Mouse (Mus musculus): ENCODE measurements around the gene Plin5. TPM values are rescaled to one million over a fixed set of nuclear protein-coding genes. Genes with fewer than 3 reads are reported as not detected.
A peak's percentile ranks its signal among the peaks of the same experiment; 100 is the strongest.

Gene Plin5
- total RNA-seq, 1 experiment, result 1.4 TPM

- Histone ChIP-seq H3K4me1 (ENCODE audit: control insufficient read depth in 2 of 2, insufficient read depth in 2 of 2, low read length in 2 of 2, poor library complexity in 1 of 2) (peaks cover 0 to 14% of the 10 kb centered on the region in 2 experiments; a peak in 1 of 4 replicates), H3K27ac (ENCODE audit: insufficient read depth, low read depth, low read length, poor library complexity, severe bottlenecking) (no peak overlapping the region), H3K4me3 (ENCODE audit: insufficient read depth in 1 of 2, low read depth in 1 of 2, low read length in 2 of 2, poor library complexity in 1 of 2, severe bottlenecking in 1 of 2) (peak overlapping the region; percentile 36 to 39; a peak in 2 of 4 replicates), H3K9ac (ENCODE audit: insufficient read depth, low read depth, low read length, poor library complexity, severe bottlenecking) (no peak overlapping the region), H3K36me3 (ENCODE audit: control insufficient read depth, insufficient read depth, low read length, poor library complexity, severe bottlenecking) (no peaks in the 10 kb centered on the region), H3K9me3 (ENCODE audit: control insufficient read depth, insufficient read depth, low read depth, low read length) (no peaks in the 10 kb centered on the region)
- in situ Hi-C loops (cut with MboI; ENCODE audit: low sequenced_read_pairs in 2 of 2, unreplicated experiment in 2 of 2), result no loop called here
- TF ChIP-seq HCFC1 (IDR thresholded peaks at IDR 0.05; ENCODE audit: borderline replicate concordance, insufficient read depth, low read length), result no peak
- TF ChIP-seq ZC3H11A (IDR thresholded peaks at IDR 0.05; ENCODE audit: borderline replicate concordance, low read depth, low read length), result no peak
- no peak for TF ChIP-seq CHD2 (IDR thresholded peaks at IDR 0.05; ENCODE audit: low read depth, low read length)
- TF ChIP-seq MAFK (IDR thresholded peaks at IDR 0.05; ENCODE audit: insufficient read depth, low read depth, low read length), result no peak
- no peak for TF ChIP-seq ZNF384 (IDR thresholded peaks at IDR 0.05; ENCODE audit: low read depth, low read length)
- DNase-seq (ENCODE audit: low read depth, low spot score), result no peak
Measured at GRCm38 (mm10) chr17:56148790-56149618, 31.6 kb upstream of the Plin5 start.

GRCm38 (mm10) chr17:56148280-56148679 is 30.9 kb upstream of the Plin5 start:
- peak overlapping the region in 1 of 2 experiments; percentile 39; a peak in 1 of 4 replicates for H3K4me3 ChIP-seq (ENCODE audit: insufficient read depth in 1 of 2, low read depth in 1 of 2, low read length in 2 of 2, poor library complexity in 1 of 2, severe bottlenecking in 1 of 2)
- peaks cover 0 to 14% of the 10 kb centered on the region in 2 experiments; a peak in 1 of 4 replicates for H3K4me1 ChIP-seq (ENCODE audit: control insufficient read depth in 2 of 2, insufficient read depth in 2 of 2, low read length in 2 of 2, poor library complexity in 1 of 2)
- no peak for TF ChIP-seq MAFK (IDR thresholded peaks at IDR 0.05; ENCODE audit: insufficient read depth, low read depth, low read length)
- no peak for TF ChIP-seq ZC3H11A (IDR thresholded peaks at IDR 0.05; ENCODE audit: borderline replicate concordance, low read depth, low read length)
- TF ChIP-seq HCFC1 (IDR thresholded peaks at IDR 0.05; ENCODE audit: borderline replicate concordance, insufficient read depth, low read length), result no peak
- no peak for TF ChIP-seq CHD2 (IDR thresholded peaks at IDR 0.05; ENCODE audit: low read depth, low read length)
- no peak for TF ChIP-seq ZNF384 (IDR thresholded peaks at IDR 0.05; ENCODE audit: low read depth, low read length)

GRCm38 (mm10) chr17:56147420-56147819 is 30.0 kb upstream of the Plin5 start:
- Histone ChIP-seq H3K4me1 (ENCODE audit: control insufficient read depth in 2 of 2, insufficient read depth in 2 of 2, low read length in 2 of 2, poor library complexity in 1 of 2) (peaks cover 0 to 14% of the 10 kb centered on the region in 2 experiments; a peak in 1 of 4 replicates), H3K9ac (ENCODE audit: insufficient read depth, low read depth, low read length, poor library complexity, severe bottlenecking) (no peak overlapping the region), H3K9me3 (ENCODE audit: control insufficient read depth, insufficient read depth, low read depth, low read length) (no peaks in the 10 kb centered on the region), H3K36me3 (ENCODE audit: control insufficient read depth, insufficient read depth, low read length, poor library complexity, severe bottlenecking) (no peaks in the 10 kb centered on the region), H3K27ac (ENCODE audit: insufficient read depth, low read depth, low read length, poor library complexity, severe bottlenecking) (no peak overlapping the region), H3K4me3 (ENCODE audit: insufficient read depth in 1 of 2, low read depth in 1 of 2, low read length in 2 of 2, poor library complexity in 1 of 2, severe bottlenecking in 1 of 2) (no peak overlapping the region)
- no peak for DNase-seq (ENCODE audit: low read depth, low spot score)
- in situ Hi-C loops (cut with MboI; ENCODE audit: low sequenced_read_pairs in 2 of 2, unreplicated experiment in 2 of 2), result no loop called here
- TF ChIP-seq MAFK (IDR thresholded peaks at IDR 0.05; ENCODE audit: insufficient read depth, low read depth, low read length), result no peak
- no peak for TF ChIP-seq CHD2 (IDR thresholded peaks at IDR 0.05; ENCODE audit: low read depth, low read length)
- TF ChIP-seq ZNF384 (IDR thresholded peaks at IDR 0.05; ENCODE audit: low read depth, low read length), result no peak
- no peak for TF ChIP-seq HCFC1 (IDR thresholded peaks at IDR 0.05; ENCODE audit: borderline replicate concordance, insufficient read depth, low read length)
- no peak for TF ChIP-seq ZC3H11A (IDR thresholded peaks at IDR 0.05; ENCODE audit: borderline replicate concordance, low read depth, low read length)

More at GRCm38 (mm10) chr17:56148280-56148679, 30.9 kb upstream of the Plin5 start:
- in situ Hi-C loops (cut with MboI; ENCODE audit: low sequenced_read_pairs in 2 of 2, unreplicated experiment in 2 of 2), result no loop called here
- no peaks in the 10 kb centered on the region for H3K9me3 ChIP-seq (ENCODE audit: control insufficient read depth, insufficient read depth, low read depth, low read length)
- no peak overlapping the region for H3K27ac ChIP-seq (ENCODE audit: insufficient read depth, low read depth, low read length, poor library complexity, severe bottlenecking)
- H3K9ac ChIP-seq (ENCODE audit: insufficient read depth, low read depth, low read length, poor library complexity, severe bottlenecking), result no peak overlapping the region
- no peaks in the 10 kb centered on the region for H3K36me3 ChIP-seq (ENCODE audit: control insufficient read depth, insufficient read depth, low read length, poor library complexity, severe bottlenecking)
- no peak for DNase-seq (ENCODE audit: low read depth, low spot score)

- Histone ChIP-seq H3K4me1 (ENCODE audit: control insufficient read depth in 2 of 2, insufficient read depth in 2 of 2, low read length in 2 of 2, poor library complexity in 1 of 2) (peaks cover 0 to 14% of the 10 kb centered on the region in 2 experiments; a peak in 1 of 4 replicates), H3K9me3 (ENCODE audit: control insufficient read depth, insufficient read depth, low read depth, low read length) (no peaks in the 10 kb centered on the region), H3K4me3 (ENCODE audit: insufficient read depth in 1 of 2, low read depth in 1 of 2, low read length in 2 of 2, poor library complexity in 1 of 2, severe bottlenecking in 1 of 2) (no peak overlapping the region), H3K36me3 (ENCODE audit: control insufficient read depth, insufficient read depth, low read length, poor library complexity, severe bottlenecking) (no peaks in the 10 kb centered on the region), H3K27ac (ENCODE audit: insufficient read depth, low read depth, low read length, poor library complexity, severe bottlenecking) (no peak overlapping the region), H3K9ac (ENCODE audit: insufficient read depth, low read depth, low read length, poor library complexity, severe bottlenecking) (no peak overlapping the region)
- DNase-seq (ENCODE audit: low read depth, low spot score), result no peak
- TF ChIP-seq ZC3H11A (IDR thresholded peaks at IDR 0.05; ENCODE audit: borderline replicate concordance, low read depth, low read length) (no peak), CHD2 (IDR thresholded peaks at IDR 0.05; ENCODE audit: low read depth, low read length) (no peak), HCFC1 (IDR thresholded peaks at IDR 0.05; ENCODE audit: borderline replicate concordance, insufficient read depth, low read length) (no peak), MAFK (IDR thresholded peaks at IDR 0.05; ENCODE audit: insufficient read depth, low read depth, low read length) (no peak), ZNF384 (IDR thresholded peaks at IDR 0.05; ENCODE audit: low read depth, low read length) (no peak)
- in situ Hi-C loops (cut with MboI; ENCODE audit: low sequenced_read_pairs in 2 of 2, unreplicated experiment in 2 of 2), result no loop called here
Measured at GRCm38 (mm10) chr17:56146131-56146530, 28.7 kb upstream of the Plin5 start.

Measured in ES-E14 (cell line).